Mouse (Mus musculus) lung, postnatal 0 days (tissue): ENCODE measurements around the gene Sphk1. TPM values are rescaled to one million over a fixed set of nuclear protein-coding genes. Genes with fewer than 3 reads are reported as not detected.

Experiments
- ATAC-seq: fragments of 200-750 bp; cut with Nextera tagmentation; 2 replicates; pipeline ENCODE4 v1.8.0; 2017; ENCODE audit warnings: moderate library complexity
- DNase-seq: peaks from one replicate; pipeline ENCODE4 v3.0.0-alpha.2; 2016; ENCODE audit warnings: low spot score
- H3K27ac ChIP-seq: fragments of 300-500 bp; sonication (generic); 2 replicates; pipeline ENCODE4 v1.5.1; 2014; ENCODE audit warnings: antibody characterized with exemption, mild to moderate bottlenecking, low read length, mixed read lengths
- H3K27me3 ChIP-seq: fragments of 300-500 bp; sonication (generic); replicated peaks from 2 replicates; pipeline ENCODE4 v1.6.1; 2014; ENCODE audit warnings: low read length, mixed read lengths; ENCODE audit not compliant: insufficient read depth
- H3K36me3 ChIP-seq: fragments of 300-500 bp; sonication (generic); 2 replicates; pipeline ENCODE4 v1.6.1; 2014; ENCODE audit warnings: low read length, mixed read lengths; ENCODE audit not compliant: insufficient read depth
- H3K4me1 ChIP-seq: fragments of 300-500 bp; sonication (generic); 2 replicates; pipeline ENCODE4 v1.6.1; 2014; ENCODE audit warnings: antibody characterized with exemption, low read depth, low read length, mixed read lengths; ENCODE audit not compliant: insufficient read depth
- H3K4me2 ChIP-seq: fragments of 300-500 bp; sonication (generic); replicated peaks from 2 replicates; pipeline ENCODE4 v1.6.1; 2014; ENCODE audit warnings: low read depth, mild to moderate bottlenecking, low read length, moderate library complexity, mixed read lengths
- H3K4me3 ChIP-seq: fragments of 300-500 bp; sonication (generic); 2 replicates; pipeline ENCODE4 v1.5.1; 2014; ENCODE audit warnings: low read depth, low read length
- H3K9ac ChIP-seq: fragments of 300-500 bp; sonication (generic); replicated peaks from 2 replicates; pipeline ENCODE4 v1.6.1; 2014; ENCODE audit warnings: low read depth, mild to moderate bottlenecking
- H3K9me3 ChIP-seq: fragments of 300-500 bp; sonication (generic); 2 replicates; pipeline ENCODE4 v1.6.1; 2016; ENCODE audit warnings: low read length, mixed read lengths
- CTCF ChIP-seq: IDR thresholded peaks from 2 replicates; pipeline ENCODE4 v1.5.1; 2016; ENCODE audit warnings: antibody characterized with exemption, mild to moderate bottlenecking
- EP300 ChIP-seq: IDR thresholded peaks from 2 replicates; pipeline ENCODE4 v1.6.1; 2016; ENCODE audit warnings: antibody characterized with exemption, mild to moderate bottlenecking, control low read depth
- WGBS: fragments of 180-500 bp; shearing (Covaris S2); extraction: QIAGEN DNeasy Blood & Tissue Kit; methylation state at CpG from one replicate; pipeline ENCODE4 v1.1.7; 2014; 5-methylcytosine and 5-hydroxymethylcytosine counted together
- polyA plus RNA-seq: library from polyadenylated mRNA; unstranded; fragments of >200 nt; fragmentation: Nextera tagmentation; extraction: Ambion mirVana; gene quantifications from 2 replicates; pipeline ENCODE4 v1.2.1, GENCODE M21; 2015

Sphk1 gene
- polyA plus RNA-seq, 1 experiment from 2014 or later, result 56.3 TPM

DNA sequence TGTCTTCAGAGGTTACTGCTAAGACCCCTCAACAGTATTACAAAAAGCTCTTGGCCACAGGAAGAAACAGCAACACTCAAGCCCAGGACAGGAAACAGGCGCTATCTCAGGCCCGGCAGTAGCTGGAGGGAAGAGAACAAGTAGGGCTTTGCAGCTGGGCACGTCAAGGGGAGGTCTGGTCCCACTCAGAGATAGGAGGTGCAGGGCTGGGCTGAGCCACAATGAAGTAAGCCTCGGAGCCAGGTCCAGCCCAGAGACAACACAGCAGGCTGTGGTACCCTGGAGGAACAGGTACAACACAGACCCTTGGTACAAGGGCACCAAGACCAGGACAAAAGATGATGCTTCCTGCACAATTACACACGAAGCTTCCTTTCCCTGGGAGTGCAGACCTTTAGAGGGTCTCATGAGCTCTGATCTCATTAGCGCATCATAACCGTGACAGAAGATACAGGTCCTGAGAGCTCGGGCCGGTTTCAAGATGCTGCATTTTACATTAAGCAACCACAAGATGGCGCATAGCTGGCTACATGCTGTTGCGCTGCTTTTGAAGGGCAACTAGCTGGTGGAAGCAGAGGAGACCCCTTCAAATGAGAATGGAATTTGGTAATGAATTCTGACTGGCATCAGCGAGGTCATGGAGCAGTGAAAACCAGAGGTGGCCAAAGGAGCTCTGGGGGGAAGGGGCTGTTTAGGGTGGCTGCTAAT is 23.6 kb downstream of the Sphk1 start:
- DNase-seq (peak; percentile 82), ATAC-seq (no peak)
- Histone ChIP-seq H3K36me3 (no peaks in the 10 kb centered on the region), H3K4me2 (no peak overlapping the region), H3K9me3 (no peaks in the 10 kb centered on the region), H3K9ac (no peak overlapping the region), H3K4me1 (peaks cover 23% of the 10 kb centered on the region), H3K27ac (no peak overlapping the region), H3K4me3 (no peak overlapping the region), H3K27me3 (no peaks in the 10 kb centered on the region)
- 30% methylated on average over 12 of the region's 12 CpGs for WGBS
- TF ChIP-seq EP300 (no peak), CTCF (peak; percentile 86)

- no peak for ATAC-seq
- Histone ChIP-seq H3K9ac (no peak overlapping the region), H3K4me3 (no peak overlapping the region), H3K36me3 (no peaks in the 10 kb centered on the region), H3K27ac (no peak overlapping the region), H3K4me2 (no peak overlapping the region), H3K27me3 (no peaks in the 10 kb centered on the region), H3K4me1 (peaks cover 13% of the 10 kb centered on the region), H3K9me3 (no peaks in the 10 kb centered on the region)
- 24% methylated on average over 1 of the region's 1 CpGs for WGBS
- DNase-seq, result no peak
- TF ChIP-seq EP300, result no peak
- TF ChIP-seq CTCF, result no peak
Observed at GRCm38 (mm10) chr11:116555572-116555971, 24.8 kb downstream of the Sphk1 start.

- Histone ChIP-seq H3K9ac (no peak overlapping the region), H3K4me3 (no peak overlapping the region), H3K36me3 (no peaks in the 10 kb centered on the region), H3K9me3 (no peaks in the 10 kb centered on the region), H3K27me3 (no peaks in the 10 kb centered on the region), H3K27ac (no peak overlapping the region), H3K4me1 (peaks cover 5% of the 10 kb centered on the region), H3K4me2 (no peak overlapping the region)
- WGBS, result 50% methylated on average over 6 of the region's 6 CpGs
- DNase-seq (no peak), ATAC-seq (no peak)
- TF ChIP-seq CTCF (no peak), EP300 (no peak)
Observed at GRCm38 (mm10) chr11:116556308-116556707, 25.6 kb downstream of the Sphk1 start.

- no peak overlapping the region for H3K4me2 ChIP-seq
- ATAC-seq (no peak), DNase-seq (no peak)
- H3K36me3 ChIP-seq, result no peaks in the 10 kb centered on the region
- no peak overlapping the region for H3K9ac ChIP-seq
- no peak overlapping the region for H3K4me3 ChIP-seq
- WGBS, result 44% methylated on average over 7 of the region's 7 CpGs
- peaks cover 5% of the 10 kb centered on the region for H3K4me1 ChIP-seq
- H3K27ac ChIP-seq, result no peak overlapping the region
- TF ChIP-seq EP300 (no peak), CTCF (no peak)
- H3K9me3 ChIP-seq, result no peaks in the 10 kb centered on the region
- no peaks in the 10 kb centered on the region for H3K27me3 ChIP-seq
Observed at GRCm38 (mm10) chr11:116565283-116566041, 34.7 kb downstream of the Sphk1 start.

DNA sequence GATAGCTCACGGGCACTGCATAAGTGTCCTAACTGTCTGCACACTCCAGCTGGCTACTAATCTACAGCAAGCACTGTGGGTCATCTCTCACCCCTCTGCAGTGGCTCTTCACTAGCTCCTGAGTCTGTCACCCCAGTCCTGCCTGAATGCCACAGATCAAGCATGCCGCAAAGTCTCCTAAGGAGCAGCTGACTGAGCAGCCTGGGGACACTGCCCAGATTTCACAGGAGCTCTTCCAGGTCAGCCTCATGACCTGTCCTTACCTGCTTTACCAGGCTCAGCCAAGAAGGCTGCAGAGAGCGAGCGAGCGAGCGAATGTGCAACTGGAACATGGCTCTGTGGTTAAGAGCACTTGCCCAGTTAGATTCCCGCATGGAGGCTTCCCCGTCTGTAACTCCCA is 36.8 kb downstream of the Sphk1 start:
- H3K27ac ChIP-seq, result no peak overlapping the region
- 78% methylated on average over 8 of the region's 8 CpGs for WGBS
- ATAC-seq (no peak), DNase-seq (no peak)
- no peaks in the 10 kb centered on the region for H3K27me3 ChIP-seq
- no peak overlapping the region for H3K4me2 ChIP-seq
- no peaks in the 10 kb centered on the region for H3K36me3 ChIP-seq
- peaks cover 10% of the 10 kb centered on the region for H3K4me1 ChIP-seq
- no peaks in the 10 kb centered on the region for H3K9me3 ChIP-seq
- TF ChIP-seq CTCF (no peak), EP300 (no peak)
- H3K4me3 ChIP-seq, result no peak overlapping the region
- H3K9ac ChIP-seq, result no peak overlapping the region

GRCm38 (mm10) chr11:116570821-116571220 is 40.1 kb downstream of the Sphk1 start:
- Histone ChIP-seq H3K4me3 (no peak overlapping the region), H3K27ac (no peak overlapping the region), H3K4me2 (no peak overlapping the region), H3K9me3 (no peaks in the 10 kb centered on the region), H3K36me3 (no peaks in the 10 kb centered on the region), H3K4me1 (peaks cover 7% of the 10 kb centered on the region), H3K9ac (no peak overlapping the region), H3K27me3 (no peaks in the 10 kb centered on the region)
- WGBS, result 78% methylated on average over 7 of the region's 7 CpGs
- TF ChIP-seq CTCF, result no peak
- TF ChIP-seq EP300, result no peak
- ATAC-seq (no peak), DNase-seq (no peak)
